Mouse (Mus musculus) MEL (cell line): ENCODE data around the gene Spib. TPM values are rescaled to one million over a fixed set of nuclear protein-coding genes. Genes with fewer than 3 reads are reported as not detected.

Source experiments
- DNase-seq: peaks from one replicate; pipeline ENCODE4 v3.0.0; 2011; ENCODE audit warnings: low read depth, low spot score
- H3K27ac ChIP-seq: 2 replicates; pipeline ENCODE4 v1.5.1; 2012; ENCODE audit warnings: low read depth, mild to moderate bottlenecking, control low read depth, low read length, moderate library complexity; ENCODE audit not compliant: control insufficient read depth
- H3K27me3 ChIP-seq, 2 experiments: fragments of 150-350 bp in 1 of 2; sonication (generic) in 1 of 2; 2 replicates each; pipeline ENCODE4 v1.6.1; 2012; ENCODE audit warnings: low read length in 2 of 2, mild to moderate bottlenecking in 2 of 2, improper control_type of control experiment in 1 of 2, moderate library complexity in 1 of 2; ENCODE audit not compliant: insufficient read depth in 2 of 2, control insufficient read depth in 1 of 2
- H3K36me3 ChIP-seq, 2 experiments: 2 replicates each; pipeline ENCODE4 v1.6.1; 2012 to 2014; ENCODE audit warnings: low read length in 2 of 2, improper control_type of control experiment in 1 of 2, inconsistent platforms in 1 of 2, mild to moderate bottlenecking in 1 of 2; ENCODE audit not compliant: insufficient read depth in 2 of 2, control insufficient read depth in 1 of 2
- H3K4me1 ChIP-seq, 2 experiments: fragments of 150-350 bp in 1 of 2; sonication (generic) in 1 of 2; 2 replicates each; pipeline ENCODE4 v1.6.1; 2012; ENCODE audit warnings: low read length in 2 of 2, improper control_type of control experiment in 1 of 2, mild to moderate bottlenecking in 1 of 2; ENCODE audit not compliant: insufficient read depth in 2 of 2, control insufficient read depth in 1 of 2
- H3K4me3 ChIP-seq, 2 experiments: fragments of 150-350 bp in 1 of 2; sonication (generic) in 1 of 2; 2 replicates each; pipeline ENCODE4 v1.5.1; 2012; ENCODE audit warnings: low read depth in 2 of 2, low read length in 2 of 2, mild to moderate bottlenecking in 2 of 2, moderate library complexity in 2 of 2, control low read depth in 1 of 2, improper control_type of control experiment in 1 of 2; ENCODE audit not compliant: control insufficient read depth in 1 of 2, insufficient read depth in 1 of 2
- H3K79me2 ChIP-seq: 2 replicates; pipeline ENCODE4 v1.6.1; 2012; ENCODE audit warnings: mild to moderate bottlenecking, low read length, moderate library complexity; ENCODE audit not compliant: control insufficient read depth, poor library complexity, insufficient read depth
- H3K9ac ChIP-seq: 2 replicates; pipeline ENCODE4 v1.6.1; 2012; ENCODE audit warnings: low read depth, mild to moderate bottlenecking, control low read depth, low read length, moderate library complexity; ENCODE audit not compliant: control insufficient read depth, poor library complexity, severe bottlenecking
- H3K9me3 ChIP-seq: fragments of 150-350 bp; sonication (generic); replicated peaks from 2 replicates; pipeline ENCODE4 v1.6.1; 2012; ENCODE audit warnings: mild to moderate bottlenecking, low read length, improper control_type of control experiment, moderate library complexity; ENCODE audit not compliant: insufficient read depth
- BHLHE40 ChIP-seq: IDR thresholded peaks from 2 replicates; pipeline ENCODE4 v1.6.1; 2012; ENCODE audit warnings: low read depth, mild to moderate bottlenecking, inconsistent platforms, low read length, improper control_type of control experiment, borderline replicate concordance
- CHD1 ChIP-seq: IDR thresholded peaks from 2 replicates; pipeline ENCODE4 v1.6.1; 2012; ENCODE audit warnings: low read depth, mild to moderate bottlenecking, inconsistent platforms, low read length, improper control_type of control experiment
- ELF1 ChIP-seq: IDR thresholded peaks from 2 replicates; pipeline ENCODE4 v1.6.1; 2014; ENCODE audit warnings: low read depth, mild to moderate bottlenecking, inconsistent platforms, low read length, improper control_type of control experiment, moderate library complexity
- GABPA ChIP-seq: IDR thresholded peaks from 2 replicates; pipeline ENCODE4 v1.6.1; 2012; ENCODE audit warnings: low read depth, mild to moderate bottlenecking, inconsistent platforms, low read length, improper control_type of control experiment, moderate library complexity
- HCFC1 ChIP-seq: IDR thresholded peaks from 2 replicates; pipeline ENCODE4 v1.6.1; 2012; ENCODE audit warnings: low read depth, mild to moderate bottlenecking, inconsistent platforms, low read length, improper control_type of control experiment, moderate library complexity
- JUND ChIP-seq: IDR thresholded peaks from 2 replicates; pipeline ENCODE4 v1.6.1; 2011; ENCODE audit warnings: low read depth, mild to moderate bottlenecking, improper control_type of control experiment, low read length
- KAT2A ChIP-seq: conservative IDR thresholded peaks from 2 replicates; pipeline ENCODE4 v1.6.1; 2012; ENCODE audit warnings: low read depth, low read length, improper control_type of control experiment, inconsistent platforms
- MAZ ChIP-seq: IDR thresholded peaks from 2 replicates; pipeline ENCODE4 v1.6.1; 2012; ENCODE audit warnings: low read depth, mild to moderate bottlenecking, inconsistent platforms, low read length, improper control_type of control experiment
- MEF2A ChIP-seq: IDR thresholded peaks from 2 replicates; pipeline ENCODE4 v1.6.1; 2014; ENCODE audit warnings: low read depth, mild to moderate bottlenecking, inconsistent platforms, low read length, improper control_type of control experiment; ENCODE audit not compliant: poor library complexity, insufficient replicate concordance, severe bottlenecking; ENCODE audit errors: extremely low read depth
- MXI1 ChIP-seq: IDR thresholded peaks from 2 replicates; pipeline ENCODE4 v1.6.1; 2011; ENCODE audit warnings: mild to moderate bottlenecking, low read depth, low read length, improper control_type of control experiment
- NRF1 ChIP-seq: IDR thresholded peaks from 2 replicates; pipeline ENCODE4 v1.6.1; 2014; ENCODE audit warnings: low read depth, mild to moderate bottlenecking, inconsistent platforms, low read length, improper control_type of control experiment, moderate library complexity; ENCODE audit not compliant: poor library complexity, insufficient read depth, severe bottlenecking
- POLR2A ChIP-seq, 2 experiments: IDR thresholded peaks; 2 replicates each; pipeline ENCODE4 v1.6.1; 2011 to 2012; ENCODE audit warnings: low read length in 2 of 2, mild to moderate bottlenecking in 2 of 2, control low read depth in 1 of 2, improper control_type of control experiment in 1 of 2, low read depth in 1 of 2, moderate library complexity in 1 of 2; ENCODE audit not compliant: control insufficient read depth in 1 of 2, insufficient read depth in 1 of 2, poor library complexity in 1 of 2
- POLR2AphosphoS2 ChIP-seq: IDR thresholded peaks from 2 replicates; pipeline ENCODE4 v1.6.1; 2011; ENCODE audit warnings: low read length, improper control_type of control experiment
- POLR2AphosphoS5 ChIP-seq: IDR thresholded peaks from 2 replicates; pipeline ENCODE4 v1.6.1; 2012; ENCODE audit warnings: low read depth, borderline replicate concordance, mild to moderate bottlenecking, inconsistent platforms, low read length, moderate library complexity, mixed read lengths
- RCOR1 ChIP-seq: IDR thresholded peaks from 2 replicates; pipeline ENCODE4 v1.6.1; 2012; ENCODE audit warnings: low read depth, mild to moderate bottlenecking, inconsistent platforms, low read length, improper control_type of control experiment
- SIN3A ChIP-seq: IDR thresholded peaks from 2 replicates; pipeline ENCODE4 v1.6.1; 2012; ENCODE audit warnings: low read length, improper control_type of control experiment, inconsistent platforms
- TAL1 ChIP-seq: IDR thresholded peaks from 2 replicates; pipeline ENCODE4 v1.6.1; 2012; ENCODE audit warnings: mild to moderate bottlenecking, inconsistent platforms, low read length, moderate library complexity, mixed read lengths
- TBP ChIP-seq: IDR thresholded peaks from 2 replicates; pipeline ENCODE4 v1.8.0; 2011; ENCODE audit warnings: low read depth, low read length, improper control_type of control experiment
- UBTF ChIP-seq: IDR thresholded peaks from 2 replicates; pipeline ENCODE4 v1.6.1; 2012; ENCODE audit warnings: low read depth, mild to moderate bottlenecking, inconsistent platforms, low read length, improper control_type of control experiment, moderate library complexity, borderline replicate concordance; ENCODE audit not compliant: insufficient read depth
- USF1 ChIP-seq: IDR thresholded peaks from 2 replicates; pipeline ENCODE4 v1.6.1; 2014; ENCODE audit warnings: low read depth, mild to moderate bottlenecking, inconsistent platforms, low read length, improper control_type of control experiment, moderate library complexity
- USF2 ChIP-seq, 2 experiments: IDR thresholded peaks; 2 replicates each; pipeline ENCODE4 v1.6.1; 2011 to 2012; ENCODE audit warnings: improper control_type of control experiment in 2 of 2, low read length in 2 of 2, borderline replicate concordance in 1 of 2, inconsistent platforms in 1 of 2, low read depth in 1 of 2, mild to moderate bottlenecking in 1 of 2; ENCODE audit not compliant: insufficient read depth in 1 of 2
- ZC3H11A ChIP-seq: IDR thresholded peaks from 2 replicates; pipeline ENCODE4 v1.6.1; 2012; ENCODE audit warnings: low read depth, mild to moderate bottlenecking, inconsistent platforms, low read length, improper control_type of control experiment
- ZMIZ1 ChIP-seq: IDR thresholded peaks from 2 replicates; pipeline ENCODE4 v1.6.1; 2012; ENCODE audit warnings: low read depth, mild to moderate bottlenecking, inconsistent platforms, low read length, improper control_type of control experiment, moderate library complexity
- ZNF384 ChIP-seq: IDR thresholded peaks from 2 replicates; pipeline ENCODE4 v1.6.1; 2012; ENCODE audit warnings: low read depth, mild to moderate bottlenecking, inconsistent platforms, low read length, improper control_type of control experiment
- polyA plus RNA-seq, 2 experiments: library from polyadenylated mRNA; stranded (reverse) in 1 of 2; unstranded in 1 of 2; fragments of >175 nt in 1 of 2; fragments of >200 nt in 1 of 2; gene quantifications; 2 replicates each; pipeline versions ENCODE4 v1.2.1 to v1.2.4; 2012; ENCODE audit warnings: low replicate concordance in 2 of 2, low read depth in 1 of 2; ENCODE audit not compliant: insufficient read length in 2 of 2, insufficient read depth in 1 of 2, missing spikeins in 1 of 2
- total RNA-seq: library from RNA; depleted of rRNA; stranded (reverse); fragments of 300-350 nt; gene quantifications from 2 replicates; pipeline ENCODE4 v1.2.3, GENCODE M21; 2012

The Spib gene
- total and polyA plus RNA-seq, 3 experiments = 0.04 to 0.13 TPM; not detected in 1

DNA sequence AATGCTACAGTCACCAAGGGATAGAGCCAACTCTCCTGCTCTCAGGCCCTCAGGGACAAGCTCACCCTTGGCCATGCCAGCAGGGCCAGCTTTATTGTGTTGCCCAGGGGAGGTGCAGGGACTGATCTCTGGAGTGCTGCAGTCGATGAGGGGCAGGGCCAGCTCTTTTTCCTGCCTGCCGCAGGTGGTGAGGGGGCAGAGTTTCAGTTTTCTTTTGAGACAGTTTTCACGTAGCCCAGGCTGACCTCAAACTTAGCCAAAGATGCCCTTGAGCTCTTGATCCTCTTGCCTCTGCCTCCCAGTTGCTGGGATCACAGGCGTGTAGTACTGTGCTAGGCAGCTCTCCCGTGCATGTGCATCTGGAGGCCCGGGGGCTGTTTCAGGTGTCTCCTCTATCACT is 39.1 kb upstream of the Spib start:
- no peaks in the 10 kb centered on the region for H3K27me3 ChIP-seq
- no peak overlapping the region for H3K4me3 ChIP-seq
- no peak overlapping the region for H3K27ac ChIP-seq
- TF ChIP-seq USF2 (IDR thresholded peaks at IDR 0.05; ENCODE audit: borderline replicate concordance in 1 of 2, insufficient read depth in 1 of 2, low read depth in 1 of 2, low read length in 2 of 2) (no peak), CHD1 (no peak), USF1 (no peak), GABPA (no peak), POLR2AphosphoS5 (no peak)
- H3K79me2 ChIP-seq = no peaks in the 10 kb centered on the region
- H3K36me3 ChIP-seq = no peaks in the 10 kb centered on the region
- H3K9me3 ChIP-seq = no peaks in the 10 kb centered on the region
- H3K4me1 ChIP-seq = no peaks in the 10 kb centered on the region
- H3K9ac ChIP-seq = no peak overlapping the region
- DNase-seq = no peak

DNA sequence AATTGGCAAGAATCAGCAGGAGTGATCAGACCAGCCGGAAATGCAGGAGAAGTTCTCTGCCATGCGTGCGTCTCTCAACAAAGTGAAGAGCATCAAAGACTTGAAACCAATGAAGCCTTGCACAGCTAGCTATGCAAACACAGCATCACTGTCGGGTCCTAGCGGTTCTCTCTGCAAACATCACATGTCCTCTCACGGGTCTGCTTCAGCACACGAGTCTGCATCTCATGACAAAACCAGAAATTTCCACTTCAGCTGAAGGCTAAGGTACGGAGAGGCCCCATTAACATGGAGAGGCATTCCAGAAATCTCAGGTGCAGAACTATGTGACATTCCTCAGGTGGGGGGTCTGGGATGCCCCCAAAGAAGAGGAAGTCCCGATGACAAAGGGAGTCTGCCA is 36.9 kb upstream of the Spib start:
- Histone ChIP-seq H3K36me3 (no peaks in the 10 kb centered on the region), H3K27ac (no peak overlapping the region), H3K27me3 (no peaks in the 10 kb centered on the region), H3K9ac (no peak overlapping the region), H3K79me2 (no peaks in the 10 kb centered on the region), H3K9me3 (no peaks in the 10 kb centered on the region), H3K4me1 (no peaks in the 10 kb centered on the region), H3K4me3 (no peak overlapping the region)
- TF ChIP-seq MAZ = no peak
- no peak for TF ChIP-seq POLR2A (IDR thresholded peaks at IDR 0.05; ENCODE audit: control insufficient read depth in 1 of 2, insufficient read depth in 1 of 2, low read depth in 1 of 2, low read length in 2 of 2, poor library complexity in 1 of 2)
- no peak for TF ChIP-seq RCOR1
- no peak for TF ChIP-seq USF2 (IDR thresholded peaks at IDR 0.05; ENCODE audit: borderline replicate concordance in 1 of 2, insufficient read depth in 1 of 2, low read depth in 1 of 2, low read length in 2 of 2)
- TF ChIP-seq ZNF384 = no peak
- no peak for TF ChIP-seq POLR2AphosphoS2
- TF ChIP-seq TBP = no peak
- no peak for TF ChIP-seq GABPA
- no peak for TF ChIP-seq UBTF
- TF ChIP-seq BHLHE40 = no peak
- TF ChIP-seq JUND = no peak
- no peak for TF ChIP-seq ZC3H11A
- DNase-seq = no peak

DNA sequence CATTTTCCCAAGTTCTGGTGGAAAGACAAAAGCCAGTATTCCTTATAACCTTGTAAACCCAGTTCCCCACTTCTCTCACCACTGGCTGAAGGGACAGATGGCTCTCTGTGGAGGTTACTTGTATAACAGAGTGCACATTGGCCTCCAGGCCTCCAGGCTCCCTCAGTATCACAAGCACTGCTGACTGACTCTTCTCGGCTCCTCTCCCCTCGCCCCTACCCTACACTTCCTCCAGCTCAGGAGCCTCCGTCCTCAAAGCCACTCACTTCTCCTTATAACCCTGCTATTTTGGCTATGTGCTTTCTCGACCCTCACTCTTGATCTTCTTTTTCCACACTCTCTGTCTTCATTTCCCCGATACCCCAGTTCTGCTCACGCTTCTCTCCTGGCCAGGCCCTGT is 33.5 kb upstream of the Spib start:
- Histone ChIP-seq H3K36me3 (no peaks in the 10 kb centered on the region), H3K4me1 (no peaks in the 10 kb centered on the region), H3K9ac (no peak overlapping the region), H3K4me3 (no peak overlapping the region), H3K27ac (no peak overlapping the region), H3K27me3 (no peaks in the 10 kb centered on the region), H3K9me3 (no peaks in the 10 kb centered on the region), H3K79me2 (no peaks in the 10 kb centered on the region)
- no peak for DNase-seq
- TF ChIP-seq HCFC1 (no peak), ZNF384 (no peak), MXI1 (no peak), SIN3A (no peak), CHD1 (no peak), ZMIZ1 (no peak), ELF1 (no peak), KAT2A (no peak), RCOR1 (no peak), POLR2AphosphoS5 (no peak), TAL1 (no peak), MEF2A (no peak), POLR2A (IDR thresholded peaks at IDR 0.05; ENCODE audit: control insufficient read depth in 1 of 2, insufficient read depth in 1 of 2, low read depth in 1 of 2, low read length in 2 of 2, poor library complexity in 1 of 2) (no peak), NRF1 (no peak), USF1 (no peak)
